Mouse (Mus musculus): ENCODE measurements around the gene Pmpca.
A peak's percentile ranks its signal among the peaks of the same experiment; 100 is the strongest.

DNA sequence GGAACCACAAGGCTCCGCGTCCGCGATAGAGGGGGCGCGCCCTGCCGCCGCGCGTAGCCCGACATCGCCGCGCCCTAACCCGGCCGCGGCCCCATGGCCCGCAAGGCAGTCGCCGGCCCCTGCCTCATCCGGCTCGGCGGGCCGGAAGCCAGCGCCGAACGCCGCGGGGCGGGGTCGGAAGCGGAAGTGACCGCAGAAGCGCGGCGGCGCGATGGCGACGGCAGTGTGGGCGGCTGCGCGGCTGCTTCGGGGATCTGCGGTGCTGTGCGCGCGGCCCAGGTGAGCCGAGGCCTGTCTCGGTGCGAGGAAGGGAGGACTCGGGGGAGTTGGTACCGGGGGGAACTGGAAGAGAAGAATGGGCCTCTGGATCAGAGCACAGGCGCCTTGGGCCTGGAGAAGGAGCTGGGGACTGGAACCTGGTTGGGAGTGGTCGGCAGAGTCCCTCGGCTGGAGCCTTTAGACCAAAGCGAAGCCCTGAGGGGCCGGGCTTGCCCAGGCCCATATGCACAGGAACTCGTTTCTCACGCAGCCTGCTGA lies at the start of gene Pmpca, which contains the start of gene Entr1:
- TF ChIP-seq CTCF (conservative IDR thresholded peaks at IDR 0.05; ENCODE audit: insufficient read depth, insufficient read length, low read depth, low read length): no peak
- TF ChIP-seq POLR2A (IDR thresholded peaks at IDR 0.05; ENCODE audit: low read depth, low read length): peak; percentile 20

Data from kidney, adult 2 months (tissue).